Mouse (Mus musculus) thymus, adult 2 months (tissue): ENCODE measurements around the gene Slc6a6.

Experiments
- CTCF ChIP-seq: fragments of 200-500 bp; IDR thresholded peaks from 2 replicates; pipeline ENCODE4 v1.5.1; 2012; ENCODE audit warnings: mild to moderate bottlenecking, control low read depth, low read length, moderate library complexity, borderline replicate concordance; ENCODE audit not compliant: control insufficient read depth, poor library complexity, insufficient read depth; ENCODE audit errors: extremely low read depth
- POLR2A ChIP-seq: fragments of 200-500 bp; IDR thresholded peaks from 2 replicates; pipeline ENCODE4 v1.6.1; 2012; ENCODE audit warnings: mild to moderate bottlenecking, low read length, control low read depth, moderate library complexity; ENCODE audit not compliant: control insufficient read depth, poor library complexity, insufficient read depth; ENCODE audit errors: extremely low read depth

DNA sequence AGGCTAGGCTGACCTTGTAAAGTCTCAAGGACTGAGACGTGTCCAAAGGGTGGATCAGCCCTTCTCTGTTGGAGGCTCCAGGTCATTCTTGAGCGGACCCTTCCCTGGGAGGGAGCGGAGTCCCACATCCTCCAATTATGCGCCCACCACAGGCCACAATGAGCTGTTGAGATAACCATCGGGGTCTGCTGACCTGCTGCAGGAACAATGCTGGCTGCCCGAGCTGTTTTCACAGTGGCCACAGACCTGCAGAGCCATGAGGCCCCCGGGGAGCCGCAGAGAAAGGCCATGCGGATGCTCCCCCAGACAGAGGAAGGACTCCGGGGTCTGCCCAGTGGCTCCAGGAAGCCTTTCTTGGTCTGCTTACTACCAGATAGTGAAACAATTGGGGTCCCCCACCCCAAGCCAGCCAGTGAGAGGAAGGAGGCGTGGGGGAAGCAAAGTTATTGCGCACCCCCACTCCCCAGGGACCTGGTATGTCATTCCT, 37.4 kb downstream of the Slc6a6 start:
- TF ChIP-seq POLR2A (no peak), CTCF (no peak)
